Mouse (Mus musculus) hindbrain, embryonic 12.5 days (tissue): ENCODE data around the gene Tspyl1. TPM values are rescaled to one million over a fixed set of nuclear protein-coding genes. Genes with fewer than 3 reads are reported as not detected.

Experiments used
- ATAC-seq: fragments of 200-750 bp; cut with Nextera tagmentation; 2 replicates; pipeline ENCODE4 v1.8.0; 2017; ENCODE audit warnings: moderate TSS enrichment; ENCODE audit not compliant: low FRiP score
- H3K27ac ChIP-seq: fragments of 300-500 bp; sonication (generic); 2 replicates; pipeline ENCODE4 v1.5.1; 2016; ENCODE audit warnings: mild to moderate bottlenecking
- H3K27me3 ChIP-seq: fragments of 300-500 bp; sonication (generic); 2 replicates; pipeline ENCODE4 v1.6.1; 2016; ENCODE audit warnings: mild to moderate bottlenecking
- H3K36me3 ChIP-seq: fragments of 300-500 bp; sonication (generic); 2 replicates; pipeline ENCODE4 v1.6.1; 2016; ENCODE audit warnings: mild to moderate bottlenecking
- H3K4me1 ChIP-seq: fragments of 300-500 bp; sonication (generic); 2 replicates; pipeline ENCODE4 v1.6.1; 2016
- H3K4me2 ChIP-seq: fragments of 300-500 bp; sonication (generic); replicated peaks from 2 replicates; pipeline ENCODE4 v1.6.1; 2016; ENCODE audit warnings: mild to moderate bottlenecking
- H3K4me3 ChIP-seq: fragments of 300-500 bp; sonication (generic); 2 replicates; pipeline ENCODE4 v1.5.1; 2016; ENCODE audit warnings: mild to moderate bottlenecking
- H3K9ac ChIP-seq: fragments of 300-500 bp; sonication (generic); 2 replicates; pipeline ENCODE4 v1.6.1; 2016; ENCODE audit warnings: mild to moderate bottlenecking, moderate library complexity
- H3K9me3 ChIP-seq: fragments of 300-500 bp; sonication (generic); replicated peaks from 2 replicates; pipeline ENCODE4 v1.6.1; 2016; ENCODE audit warnings: mild to moderate bottlenecking
- WGBS: fragments of 180-500 bp; shearing (Covaris S2); methylation state at CpG from one replicate; pipeline ENCODE4 v1.1.7; 2016; 5-methylcytosine and 5-hydroxymethylcytosine counted together
- polyA plus RNA-seq: library from polyadenylated mRNA; unstranded; fragments of >200 nt; fragmentation: Nextera tagmentation; extraction: Ambion mirVana; gene quantifications from 2 replicates; pipeline ENCODE4 v1.2.1, GENCODE M21; 2016

The Tspyl1 gene
- polyA plus RNA-seq, 1 experiment from 2014 or later: 129 TPM

DNA sequence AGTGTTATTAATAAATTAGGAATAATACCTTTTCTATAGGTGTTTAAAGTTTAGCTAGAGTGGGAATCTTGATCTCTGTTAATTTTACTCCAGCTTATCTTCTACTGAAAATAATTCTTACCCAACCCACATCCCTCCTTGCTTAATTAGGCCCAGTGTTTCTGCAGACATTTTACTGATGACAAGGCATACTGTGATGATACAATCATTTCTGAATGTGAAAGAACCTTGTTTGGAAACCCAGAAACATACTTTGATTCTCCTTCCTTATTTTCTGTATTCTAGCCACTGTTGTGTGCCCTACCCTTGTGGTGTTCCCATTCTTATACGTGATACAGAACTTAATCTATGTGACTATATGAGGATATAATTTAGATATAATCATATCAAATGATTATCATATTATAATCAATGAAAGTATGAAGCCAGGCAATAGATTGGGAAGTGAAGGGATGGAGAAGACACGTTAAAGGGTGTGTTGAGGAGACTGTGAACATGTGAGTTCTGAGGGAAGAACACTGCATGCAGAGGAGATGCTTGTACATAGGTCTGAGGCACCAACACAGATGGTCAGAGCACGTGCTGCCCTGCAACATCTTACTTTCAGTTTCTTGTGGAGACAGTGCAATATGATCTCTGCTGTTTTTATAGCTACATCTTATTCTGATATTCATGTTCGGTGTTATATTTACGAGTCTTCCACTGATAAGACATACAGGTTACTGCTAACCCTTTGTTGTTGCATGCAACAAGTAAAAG is 14.5 kb upstream of the Tspyl1 start:
- H3K9ac ChIP-seq: no peak overlapping the region
- no peak for ATAC-seq

DNA sequence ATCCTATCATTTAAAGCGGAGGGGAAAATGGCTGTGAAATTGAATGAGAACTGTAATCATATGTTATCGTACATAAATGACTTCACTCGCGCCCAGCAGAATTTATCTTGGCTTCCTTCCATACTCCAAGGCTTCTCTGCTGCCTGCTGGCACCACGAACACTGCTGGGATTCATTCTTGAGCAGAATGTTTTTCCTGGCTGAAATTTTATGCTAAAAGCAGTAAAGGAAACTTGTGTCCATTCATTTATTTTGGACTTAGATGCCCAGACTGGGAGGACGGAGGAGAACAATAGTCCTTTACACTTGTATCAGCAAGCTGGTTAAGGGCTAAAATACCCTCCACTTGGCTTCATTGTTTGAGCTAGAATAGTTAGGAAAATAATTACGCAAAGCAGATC is 10.3 kb upstream of the Tspyl1 start:
- 54% methylated on average over 7 of the region's 7 CpGs for WGBS
- Histone ChIP-seq H3K9ac (no peak overlapping the region), H3K36me3 (no peaks in the 10 kb centered on the region)

More for the DNA sequence above, 14.5 kb upstream of the Tspyl1 start:
- no peaks in the 10 kb centered on the region for H3K4me1 ChIP-seq
- H3K4me3 ChIP-seq: no peak overlapping the region
- WGBS: 77% methylated on average over 5 of the region's 5 CpGs
- H3K36me3 ChIP-seq: no peaks in the 10 kb centered on the region
- H3K27ac ChIP-seq: no peak overlapping the region
- H3K4me2 ChIP-seq: no peak overlapping the region
- H3K9me3 ChIP-seq: no peaks in the 10 kb centered on the region
- H3K27me3 ChIP-seq: no peaks in the 10 kb centered on the region

DNA sequence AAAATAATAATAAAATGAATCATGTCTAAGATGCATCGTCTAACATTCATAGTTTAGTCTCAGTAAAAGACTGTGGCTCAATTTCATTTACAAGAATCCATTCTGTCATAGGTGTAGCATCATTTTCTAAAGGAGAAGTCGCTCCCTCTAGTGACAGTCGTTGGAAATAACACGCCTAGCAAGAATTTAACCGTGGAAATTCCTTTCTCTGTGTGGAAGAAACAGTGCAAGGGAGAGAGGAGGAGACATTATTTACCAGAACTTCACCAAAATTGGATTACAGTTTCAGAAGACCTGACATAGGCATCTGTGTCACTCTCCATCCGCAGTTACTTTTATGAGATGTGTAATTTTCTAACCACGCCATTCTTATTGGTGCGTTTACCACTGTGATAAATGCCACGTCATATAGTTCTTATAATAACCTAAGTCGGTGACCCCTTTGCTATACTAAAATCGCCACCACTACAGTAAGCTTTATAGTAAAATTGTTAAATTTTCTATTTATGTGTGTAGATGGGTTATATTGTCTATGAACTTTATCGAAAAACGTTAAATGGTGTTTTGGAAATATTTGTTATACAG is 1.3 kb upstream of the Tspyl1 start:
- ATAC-seq: peak; percentile 3; the same call in 1 of the 2 replicates
- Histone ChIP-seq H3K9me3 (no peaks in the 10 kb centered on the region), H3K4me3 (0 out of 2 replicates have a peak overlapping the region, but pooled peaks have one; percentile 6), H3K27me3 (no peaks in the 10 kb centered on the region), H3K27ac (no peak overlapping the region), H3K4me2 (peak overlapping the region; percentile 73), H3K36me3 (no peaks in the 10 kb centered on the region), H3K4me1 (peaks cover 18% of the 10 kb centered on the region), H3K9ac (peak overlapping the region; percentile 9; the same call in 1 of the 2 replicates)
- WGBS: 29% methylated on average over 13 of the region's 13 CpGs

More for the DNA sequence above, 10.3 kb upstream of the Tspyl1 start:
- no peaks in the 10 kb centered on the region for H3K27me3 ChIP-seq
- H3K4me1 ChIP-seq: no peaks in the 10 kb centered on the region
- H3K4me3 ChIP-seq: no peak overlapping the region
- no peaks in the 10 kb centered on the region for H3K9me3 ChIP-seq
- ATAC-seq: no peak
- no peak overlapping the region for H3K27ac ChIP-seq
- H3K4me2 ChIP-seq: no peak overlapping the region

- Histone ChIP-seq H3K9me3 (no peaks in the 10 kb centered on the region), H3K27ac (peak overlapping the region; percentile 90), H3K4me1 (peaks cover 18% of the 10 kb centered on the region), H3K4me3 (peak overlapping the region; percentile 98), H3K4me2 (peak overlapping the region; percentile 73), H3K36me3 (no peaks in the 10 kb centered on the region), H3K9ac (peak overlapping the region; percentile 61), H3K27me3 (no peaks in the 10 kb centered on the region)
- 23% methylated on average over 14 of the region's 14 CpGs for WGBS
- peak; percentile 75 for ATAC-seq
Observed at GRCm38 (mm10) chr10:34281211-34281961, 604 bp upstream of the Tspyl1 start.

DNA sequence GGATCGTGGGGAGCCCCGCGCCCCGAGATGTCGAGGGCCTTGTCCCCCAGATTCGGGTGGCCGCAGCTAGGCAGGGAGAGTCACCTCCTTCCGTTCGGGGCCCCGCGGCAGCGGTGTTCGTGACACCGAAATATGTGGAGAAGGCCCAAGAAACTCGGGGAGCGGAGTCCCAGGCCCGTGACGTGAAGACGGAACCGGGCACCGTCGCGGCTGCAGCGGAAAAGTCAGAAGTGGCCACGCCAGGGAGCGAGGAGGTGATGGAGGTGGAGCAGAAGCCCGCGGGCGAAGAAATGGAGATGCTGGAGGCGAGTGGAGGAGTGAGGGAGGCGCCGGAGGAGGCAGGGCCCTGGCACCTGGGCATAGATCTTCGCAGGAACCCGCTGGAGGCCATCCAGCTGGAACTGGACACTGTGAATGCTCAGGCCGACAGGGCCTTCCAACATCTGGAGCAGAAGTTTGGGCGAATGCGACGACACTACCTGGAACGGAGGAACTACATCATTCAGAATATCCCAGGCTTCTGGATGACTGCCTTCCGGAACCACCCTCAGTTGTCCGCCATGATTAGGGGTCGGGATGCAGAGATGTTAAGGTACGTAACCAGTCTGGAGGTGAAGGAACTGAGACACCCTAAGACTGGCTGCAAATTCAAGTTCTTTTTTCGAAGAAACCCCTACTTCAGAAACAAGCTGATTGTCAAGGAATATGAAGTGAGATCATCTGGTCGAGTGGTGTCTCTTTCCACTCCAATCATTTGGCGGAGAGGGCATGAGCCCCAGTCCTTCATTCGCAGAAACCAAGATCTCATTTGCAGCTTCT is 639 bp downstream of the Tspyl1 start:
- peak overlapping the region; percentile 94 for H3K9ac ChIP-seq
- no peaks in the 10 kb centered on the region for H3K27me3 ChIP-seq
- H3K9me3 ChIP-seq: no peaks in the 10 kb centered on the region
- H3K36me3 ChIP-seq: peaks cover 7% of the 10 kb centered on the region
- H3K4me2 ChIP-seq: peak overlapping the region; percentile 73
- peak; percentile 51 for ATAC-seq
- 4% methylated on average over 47 of the region's 47 CpGs for WGBS
- H3K4me1 ChIP-seq: peaks cover 18% of the 10 kb centered on the region
- H3K4me3 ChIP-seq: peak overlapping the region; percentile 98
- H3K27ac ChIP-seq: peak overlapping the region; percentile 90

GRCm38 (mm10) chr10:34296911-34297298 is 14.9 kb downstream of the Tspyl1 start:
- no peaks in the 10 kb centered on the region for H3K9me3 ChIP-seq
- peak overlapping the region; percentile 61 for H3K9ac ChIP-seq
- peak overlapping the region; percentile 79 for H3K27ac ChIP-seq
- 4% methylated on average over 13 of the region's 13 CpGs for WGBS
- H3K27me3 ChIP-seq: no peaks in the 10 kb centered on the region
- H3K4me1 ChIP-seq: peaks cover 34% of the 10 kb centered on the region
- H3K36me3 ChIP-seq: no peaks in the 10 kb centered on the region
- peak overlapping the region; percentile 67 for H3K4me3 ChIP-seq
- H3K4me2 ChIP-seq: peak overlapping the region; percentile 74
- peak; percentile 26 for ATAC-seq

DNA sequence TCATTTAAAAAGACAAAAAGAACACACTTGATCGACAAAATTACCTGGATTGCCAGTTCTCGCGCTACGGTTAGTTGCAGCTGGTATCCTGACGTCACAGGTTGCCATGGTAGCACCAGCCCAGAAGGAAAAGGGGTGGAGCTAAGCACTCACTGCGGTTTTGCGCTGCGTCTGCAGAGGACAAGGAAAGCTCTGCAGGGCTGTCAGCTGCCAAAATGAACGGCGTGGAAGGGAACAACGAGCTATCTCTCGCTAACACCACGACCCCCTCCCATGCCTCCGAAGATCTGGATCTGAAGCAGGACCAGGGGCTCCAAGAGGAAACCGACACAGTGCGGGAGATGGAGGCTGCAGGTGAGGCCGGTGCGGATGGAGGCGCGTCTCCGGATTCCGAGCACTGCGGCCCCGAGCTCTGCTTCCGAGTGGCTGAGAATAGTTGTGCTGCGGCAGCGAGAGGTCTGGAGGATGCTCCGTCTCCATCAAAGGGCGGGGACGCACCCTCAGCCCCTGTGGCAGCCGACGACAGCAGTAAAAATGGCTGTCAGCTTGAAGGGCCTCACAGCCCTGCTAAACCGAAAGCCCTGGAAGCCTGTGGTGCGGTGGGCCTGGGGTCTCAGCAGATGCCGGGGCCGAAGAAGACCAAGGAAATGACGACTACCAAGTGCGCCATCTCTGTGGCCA is 15.4 kb downstream of the Tspyl1 start, which contains the start of gene Tspyl4:
Tspyl4 (plus strand) TSS at position 144 of the 681 bp plus-strand sequence.
- 0 out of 2 replicates have a peak, but pooled peaks cover under 1% of the 10 kb centered on the region for H3K36me3 ChIP-seq
- peak within 1 kb of the TSS; percentile 95 for H3K27ac ChIP-seq
- WGBS: under 1% methylated on average over 38 of the region's 38 CpGs
- no peaks in the 10 kb centered on the region for H3K9me3 ChIP-seq
- H3K4me3 ChIP-seq: peak within 1 kb of the TSS; percentile 67
- no peaks in the 10 kb centered on the region for H3K27me3 ChIP-seq
- peak within 1 kb of the TSS; percentile 87 for H3K9ac ChIP-seq
- peak; percentile 98 for ATAC-seq
- H3K4me1 ChIP-seq: peaks cover 35% of the 10 kb centered on the region
- H3K4me2 ChIP-seq: peak within 1 kb of the TSS; percentile 74

GRCm38 (mm10) chr10:34297980-34298753 is 16.2 kb downstream of the Tspyl1 start:
- Histone ChIP-seq H3K9me3 (no peaks in the 10 kb centered on the region), H3K36me3 (0 out of 2 replicates have a peak, but pooled peaks cover 5% of the 10 kb centered on the region), H3K27ac (peak overlapping the region; percentile 95), H3K27me3 (no peaks in the 10 kb centered on the region), H3K4me1 (peaks cover 37% of the 10 kb centered on the region), H3K9ac (peak overlapping the region; percentile 87), H3K4me2 (peak overlapping the region; percentile 74), H3K4me3 (peak overlapping the region; percentile 67)
- peak; percentile 46; the same call in 1 of the 2 replicates for ATAC-seq
- 41% methylated on average over 25 of the region's 25 CpGs for WGBS

- Histone ChIP-seq H3K4me1 (peaks cover 37% of the 10 kb centered on the region), H3K27me3 (no peaks in the 10 kb centered on the region), H3K4me3 (peak overlapping the region; percentile 67), H3K36me3 (0 out of 2 replicates have a peak, but pooled peaks cover 5% of the 10 kb centered on the region), H3K9me3 (no peaks in the 10 kb centered on the region), H3K27ac (peak overlapping the region; percentile 75), H3K9ac (peak overlapping the region; percentile 65), H3K4me2 (peak overlapping the region; percentile 74)
- 8% methylated on average over 5 of the region's 5 CpGs for WGBS
- ATAC-seq: no peak
Observed at GRCm38 (mm10) chr10:34300368-34300767, 18.4 kb downstream of the Tspyl1 start.

DNA sequence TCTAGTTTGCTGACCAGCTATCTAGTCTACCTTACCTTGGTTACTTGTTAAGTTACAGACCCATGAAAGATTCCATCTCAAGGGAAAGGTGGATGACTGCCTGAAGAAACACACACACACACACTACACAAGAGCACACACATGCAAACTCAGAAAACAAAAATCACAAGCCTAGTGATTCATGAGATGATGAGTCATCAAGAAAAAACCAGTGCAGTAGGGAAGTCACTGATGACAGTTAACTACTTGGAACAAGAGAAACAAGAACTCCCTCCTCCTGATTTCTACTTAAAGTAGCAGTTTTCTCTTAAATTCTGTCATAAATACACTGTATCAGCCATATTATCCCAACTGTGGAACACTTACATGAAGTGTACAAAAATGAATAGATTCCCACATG is 25.1 kb downstream of the Tspyl1 start:
- Histone ChIP-seq H3K4me1 (0 out of 2 replicates have a peak, but pooled peaks cover 2% of the 10 kb centered on the region), H3K9ac (no peak overlapping the region), H3K4me3 (no peak overlapping the region), H3K27ac (no peak overlapping the region), H3K36me3 (0 out of 2 replicates have a peak, but pooled peaks cover 5% of the 10 kb centered on the region), H3K9me3 (no peaks in the 10 kb centered on the region), H3K4me2 (no peak overlapping the region), H3K27me3 (no peaks in the 10 kb centered on the region)
- no peak for ATAC-seq
